9 mouse cellular contexts compared by ENCODE assay signal in genomic region chr8:95878176-95878962, GRCm38 (mm10). TPM values are rescaled to one million over a fixed set of nuclear protein-coding genes. Genes with fewer than 3 reads are reported as not detected.
DNase-seq lines count a peak whose midpoint lies in the region; ATAC-seq lines count a peak whose summit lies in the region.
"Had no signal": no experiment of that assay in that cellular context is flagged by ENCODE, and none has a peak within 500 bp of the region (broad histone marks: within the 10 kb centered on the region; RNA-seq: fewer than 3 reads in every experiment).

No protein-coding gene starts in this region.

- no peaks in the 10 kb centered on the region for H3K27me3 ChIP-seq in liver, embryonic 12.5 days (replicated peaks)
- no peaks in the 10 kb centered on the region for H3K27me3 ChIP-seq in forebrain, embryonic 13.5 days
- no peaks in the 10 kb centered on the region for H3K27me3 ChIP-seq in hindbrain, embryonic 14.5 days (ENCODE audit: control insufficient read depth, insufficient read depth, low read length)
- H3K27me3 ChIP-seq in neural tube, embryonic 14.5 days (ENCODE audit: control insufficient read depth, insufficient read depth, low read length), result no peaks in the 10 kb centered on the region

- H3K4me1 ChIP-seq in liver, embryonic 12.5 days, result peaks cover 24% of the 10 kb centered on the region
- peaks cover 19% of the 10 kb centered on the region for H3K4me1 ChIP-seq in forebrain, embryonic 13.5 days
- 0 out of 2 replicates have a peak, but pooled peaks cover 4% of the 10 kb centered on the region for H3K4me1 ChIP-seq in hindbrain, embryonic 14.5 days (replicated peaks; ENCODE audit: control insufficient read depth, insufficient read depth, low read length)
- no peaks in the 10 kb centered on the region for H3K4me1 ChIP-seq in neural tube, embryonic 14.5 days (ENCODE audit: control insufficient read depth, insufficient read depth, low read length)

- peaks cover 65% of the 10 kb centered on the region for H3K36me3 ChIP-seq in liver, embryonic 12.5 days
- peaks cover 40% of the 10 kb centered on the region for H3K36me3 ChIP-seq in forebrain, embryonic 13.5 days (ENCODE audit: poor library complexity, severe bottlenecking)
- peaks cover 45% of the 10 kb centered on the region for H3K36me3 ChIP-seq in hindbrain, embryonic 14.5 days (replicated peaks; ENCODE audit: control insufficient read depth, insufficient read depth)
- H3K36me3 ChIP-seq in neural tube, embryonic 14.5 days (ENCODE audit: control insufficient read depth, insufficient read depth, low read length), result peaks cover 29% of the 10 kb centered on the region

- H3K9me3 ChIP-seq in liver, embryonic 12.5 days (replicated peaks), result no peaks in the 10 kb centered on the region; the same call in 1 of the 2 replicates
- no peaks in the 10 kb centered on the region for H3K9me3 ChIP-seq in forebrain, embryonic 13.5 days (replicated peaks)
- no peaks in the 10 kb centered on the region for H3K9me3 ChIP-seq in hindbrain, embryonic 14.5 days (ENCODE audit: control insufficient read depth, low read length)
- H3K9me3 ChIP-seq in neural tube, embryonic 14.5 days (ENCODE audit: control insufficient read depth, low read length), result no peaks in the 10 kb centered on the region

- H3K4me2 ChIP-seq in liver, embryonic 12.5 days, result no peak overlapping the region
- H3K4me2 ChIP-seq in forebrain, embryonic 13.5 days, result peak overlapping the region; percentile 59
- peak overlapping the region; percentile 40 for H3K4me2 ChIP-seq in hindbrain, embryonic 14.5 days (replicated peaks)
- H3K4me2 ChIP-seq in neural tube, embryonic 14.5 days (ENCODE audit: low read depth, low read length), result peak overlapping the region; percentile 48

- no peak overlapping the region for H3K27ac ChIP-seq in liver, embryonic 12.5 days
- peak overlapping the region; percentile 73 for H3K27ac ChIP-seq in forebrain, embryonic 13.5 days
- peak overlapping the region; percentile 34 for H3K27ac ChIP-seq in hindbrain, embryonic 14.5 days
- H3K27ac ChIP-seq in neural tube, embryonic 14.5 days (ENCODE audit: low read depth, low read length), result peak overlapping the region; percentile 64

- ATAC-seq in liver, embryonic 12.5 days, result no peak
- peak; percentile 84 for ATAC-seq in forebrain, embryonic 13.5 days
- peak; percentile 66; the same call in 1 of the 2 replicates for ATAC-seq in hindbrain, embryonic 14.5 days (ENCODE audit: low FRiP score)
- ATAC-seq in neural tube, embryonic 14.5 days (ENCODE audit: low read depth), result peak; percentile 46; the same call in 1 of the 2 replicates
- ATAC-seq in monocyte, adult 5-6 weeks (replicated peaks; ENCODE audit: insufficient number of reproducible peaks, low FRiP score, low TSS enrichment, poor library complexity, severe bottlenecking), result no peak

- WGBS in liver, embryonic 12.5 days (ENCODE audit: insufficient replicate concordance), result 67% methylated on average over 12 of the region's 12 CpGs
- 24% methylated on average over 12 of the region's 12 CpGs for WGBS in forebrain, embryonic 13.5 days
- WGBS in hindbrain, embryonic 14.5 days, result 37% methylated on average over 12 of the region's 12 CpGs
- WGBS in neural tube, embryonic 14.5 days, result 26% methylated on average over 12 of the region's 12 CpGs

- H3K9ac ChIP-seq in liver, embryonic 12.5 days, result no peak overlapping the region
- peak overlapping the region; percentile 53 for H3K9ac ChIP-seq in forebrain, embryonic 13.5 days
- 0 out of 2 replicates have a peak overlapping the region, but pooled peaks have one; percentile 1 for H3K9ac ChIP-seq in hindbrain, embryonic 14.5 days
- H3K9ac ChIP-seq in neural tube, embryonic 14.5 days (replicated peaks; ENCODE audit: low read depth, low read length), result peak overlapping the region; percentile 18; the same call in 1 of the 2 replicates

- DNase-seq in liver, result peak; percentile 56
- peak; percentile 70 for DNase-seq in adrenal gland, adult 2 months
- DNase-seq in hindbrain, embryonic 14.5 days (ENCODE audit: low spot score), result peak; percentile 78
- DNase-seq in lung, adult 18-20 months, result peak; percentile 43 to 51

- H3K4me3 ChIP-seq in liver, embryonic 12.5 days, result no peak overlapping the region
- H3K4me3 ChIP-seq in forebrain, embryonic 13.5 days, result peak overlapping the region; percentile 34
- H3K4me3 ChIP-seq in hindbrain, embryonic 14.5 days (replicated peaks; ENCODE audit: low read length), result 0 out of 2 replicates have a peak overlapping the region, but pooled peaks have one; percentile 10
- H3K4me3 ChIP-seq in neural tube, embryonic 14.5 days (ENCODE audit: low read depth, low read length), result no peak overlapping the region
- H3K4me3 ChIP-seq: erythroblast, embryonic 14.5 days had no signal

RNA-seq across cellular contexts. Expression of gene Got2, which starts 10.0 kb away (rescaled TPM):
- 203 and 223 TPM in 2 replicates for polyA plus RNA-seq in liver, embryonic 12.5 days (2016; fragmentation: Nextera tagmentation; extraction: Ambion mirVana)
- 100 to 1,000 TPM; 131 to 140 TPM for total RNA-seq in adrenal gland, adult 2 months (2021)
- 105 and 111 TPM in 2 replicates for polyA plus RNA-seq in adrenal gland, adult 2 months (2012; rRNA removed)
- polyA plus RNA-seq in forebrain, embryonic 13.5 days (2015; fragmentation: Nextera tagmentation; extraction: Ambion mirVana), result 150 and 159 TPM in 2 replicates
- 90.5 and 102 TPM in 2 replicates for polyA plus RNA-seq in hindbrain, embryonic 14.5 days (2014; fragmentation: Nextera tagmentation; extraction: Ambion mirVana)
- polyA plus RNA-seq in neural tube, embryonic 14.5 days (2014; fragmentation: Nextera tagmentation; extraction: Ambion mirVana), result 90.2 and 104 TPM in 2 replicates
- 31.7 to 47.7 TPM (median 45.7 TPM) in 3 replicates for total RNA-seq in monocyte, adult 5-6 weeks (2017)

RNA-seq across cellular contexts. Expression of gene Slc38a7, which starts 25.0 kb away (rescaled TPM):
- polyA plus RNA-seq in liver, embryonic 12.5 days (2016; fragmentation: Nextera tagmentation; extraction: Ambion mirVana), result 9.7 and 10.3 TPM in 2 replicates
- total RNA-seq in adrenal gland, adult 2 months (2021), result 10 to 100 TPM; 16.8 to 20.8 TPM
- 26.7 and 34.1 TPM in 2 replicates for polyA plus RNA-seq in adrenal gland, adult 2 months (2012; rRNA removed)
- 19.8 and 21.9 TPM in 2 replicates for polyA plus RNA-seq in forebrain, embryonic 13.5 days (2015; fragmentation: Nextera tagmentation; extraction: Ambion mirVana)
- polyA plus RNA-seq in hindbrain, embryonic 14.5 days (2014; fragmentation: Nextera tagmentation; extraction: Ambion mirVana), result 22.9 and 26.7 TPM in 2 replicates
- 23.2 and 25.5 TPM in 2 replicates for polyA plus RNA-seq in neural tube, embryonic 14.5 days (2014; fragmentation: Nextera tagmentation; extraction: Ambion mirVana)
- total RNA-seq in monocyte, adult 5-6 weeks (2017), result 5.0 to 16.9 TPM (median 5.9 TPM) in 3 replicates

RNA-seq across cellular contexts. Expression of gene Sap18b, which starts 53.2 kb away (rescaled TPM):
- 348 and 354 TPM in 2 replicates for polyA plus RNA-seq in liver, embryonic 12.5 days (2016; fragmentation: Nextera tagmentation; extraction: Ambion mirVana)
- 100 to 1,000 TPM; 178 to 183 TPM for total RNA-seq in adrenal gland, adult 2 months (2021)
- polyA plus RNA-seq in adrenal gland, adult 2 months (2012; rRNA removed), result 25.5 and 27.5 TPM in 2 replicates
- 282 and 343 TPM in 2 replicates for polyA plus RNA-seq in forebrain, embryonic 13.5 days (2015; fragmentation: Nextera tagmentation; extraction: Ambion mirVana)
- 259 and 266 TPM in 2 replicates for polyA plus RNA-seq in hindbrain, embryonic 14.5 days (2014; fragmentation: Nextera tagmentation; extraction: Ambion mirVana)
- 244 and 264 TPM in 2 replicates for polyA plus RNA-seq in neural tube, embryonic 14.5 days (2014; fragmentation: Nextera tagmentation; extraction: Ambion mirVana)
- 118 to 151 TPM (median 147 TPM) in 3 replicates for total RNA-seq in monocyte, adult 5-6 weeks (2017)

Comparison
In these comparisons a context has a peak if more than half of its experiments do, and no peak if none do; other contexts are left out.
1. ATAC-seq: peak in forebrain, embryonic 13.5 days (single experiment), hindbrain, embryonic 14.5 days (single experiment) and neural tube, embryonic 14.5 days (single experiment); none in liver, embryonic 12.5 days (single experiment) and monocyte, adult 5-6 weeks (single experiment).
2. H3K4me3 ChIP-seq: peak in forebrain, embryonic 13.5 days (single experiment) and hindbrain, embryonic 14.5 days (single experiment); none in liver, embryonic 12.5 days (single experiment) and neural tube, embryonic 14.5 days (single experiment).
3. Peak in every context shown above with its lines, with median percentiles within 50 percentile points of each other: DNase-seq.